Mouse (Mus musculus) cortical plate, adult 2 months (tissue): ENCODE data around the gene Itga9. TPM values are rescaled to one million over a fixed set of nuclear protein-coding genes. Genes with fewer than 3 reads are reported as not detected.

Source experiments
- H3K27ac ChIP-seq: fragments of 200-500 bp; 2 replicates; pipeline ENCODE4 v1.5.1; 2012; ENCODE audit warnings: low read length, control low read depth, inconsistent platforms; ENCODE audit not compliant: insufficient read depth
- H3K4me1 ChIP-seq: fragments of 200-500 bp; 2 replicates; pipeline ENCODE4 v1.6.1; 2011; ENCODE audit warnings: low read length; ENCODE audit not compliant: control insufficient read depth, insufficient read depth
- H3K4me3 ChIP-seq: fragments of 200-500 bp; 2 replicates; pipeline ENCODE4 v1.5.1; 2011; ENCODE audit warnings: mild to moderate bottlenecking, low read length, control low read depth; ENCODE audit not compliant: insufficient read depth
- CTCF ChIP-seq: fragments of 200-500 bp; IDR thresholded peaks from 2 replicates; pipeline ENCODE4 v1.5.1; 2011; ENCODE audit warnings: mild to moderate bottlenecking, control low read depth, low read length; ENCODE audit not compliant: insufficient read depth; ENCODE audit errors: extremely low read depth
- POLR2A ChIP-seq: fragments of 200-500 bp; IDR thresholded peaks from 2 replicates; pipeline ENCODE4 v1.6.1; 2011; ENCODE audit warnings: mild to moderate bottlenecking, low read length, control low read depth; ENCODE audit not compliant: insufficient read depth; ENCODE audit errors: extremely low read depth
- polyA plus RNA-seq: library from polyadenylated mRNA; depleted of rRNA; stranded (reverse); fragments of >200 nt; gene quantifications from 2 replicates; pipeline ENCODE4 v1.2.3, GENCODE M21; 2012

Gene Itga9
- polyA plus RNA-seq, 1 experiment = 2.5 TPM

DNA sequence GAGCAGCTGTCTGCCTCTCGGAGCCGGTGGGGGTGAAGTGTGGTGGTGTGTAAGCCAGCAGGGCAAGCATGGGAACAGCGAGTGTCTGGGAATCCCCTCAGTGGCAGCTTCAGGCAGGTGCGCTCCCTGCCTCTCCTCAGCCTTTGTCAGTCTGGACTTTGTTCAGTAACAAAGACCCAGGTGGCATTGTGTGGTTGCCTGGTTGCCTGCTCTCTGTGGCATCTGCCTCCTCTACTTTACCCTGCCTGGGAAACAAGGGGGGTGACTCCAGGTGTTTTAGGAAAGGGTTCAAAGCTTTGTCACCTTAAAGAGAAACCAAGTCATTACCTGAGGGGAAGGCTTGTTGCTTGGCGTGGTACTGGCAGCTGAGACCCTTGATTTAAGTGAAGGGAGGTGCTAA lies 108.0 kb downstream of the Itga9 start:
- Histone ChIP-seq H3K4me3 (no peak overlapping the region), H3K4me1 (no peaks in the 10 kb centered on the region), H3K27ac (no peak overlapping the region)
- TF ChIP-seq CTCF (no peak), POLR2A (no peak)

DNA sequence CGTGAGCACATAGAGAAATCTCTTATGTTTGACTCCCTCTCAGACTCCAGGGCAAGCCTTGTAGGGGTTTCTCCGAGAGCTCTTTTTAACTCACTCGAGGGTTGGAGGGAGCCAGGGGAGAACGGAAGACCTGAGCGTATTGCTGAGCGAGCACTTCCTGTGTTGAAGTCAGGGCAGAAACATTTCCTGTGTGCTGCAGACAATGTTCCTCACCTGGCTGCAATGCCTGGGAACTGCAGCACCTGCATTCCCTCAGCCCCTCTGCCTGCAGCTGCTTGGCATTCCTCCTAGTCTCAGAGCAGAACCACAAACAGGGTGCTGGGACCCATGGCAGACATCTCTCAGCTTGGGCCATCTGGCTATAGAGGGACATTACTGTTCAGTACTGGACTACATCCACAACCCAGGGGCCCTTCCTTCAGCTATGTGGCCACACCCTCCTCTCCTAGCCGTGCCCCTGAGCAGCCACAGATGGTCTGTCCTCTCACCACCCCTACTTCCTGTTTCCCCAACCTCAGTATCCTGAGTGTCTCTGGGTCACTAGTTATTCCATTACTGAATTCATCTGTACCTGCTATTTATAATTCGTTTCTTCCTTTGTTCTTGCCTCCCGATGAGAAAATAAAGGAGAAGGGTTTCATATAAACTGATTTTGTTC lies 109.6 kb downstream of the Itga9 start:
- no peak overlapping the region for H3K27ac ChIP-seq
- TF ChIP-seq POLR2A (no peak), CTCF (no peak)
- no peaks in the 10 kb centered on the region for H3K4me1 ChIP-seq
- H3K4me3 ChIP-seq = no peak overlapping the region

DNA sequence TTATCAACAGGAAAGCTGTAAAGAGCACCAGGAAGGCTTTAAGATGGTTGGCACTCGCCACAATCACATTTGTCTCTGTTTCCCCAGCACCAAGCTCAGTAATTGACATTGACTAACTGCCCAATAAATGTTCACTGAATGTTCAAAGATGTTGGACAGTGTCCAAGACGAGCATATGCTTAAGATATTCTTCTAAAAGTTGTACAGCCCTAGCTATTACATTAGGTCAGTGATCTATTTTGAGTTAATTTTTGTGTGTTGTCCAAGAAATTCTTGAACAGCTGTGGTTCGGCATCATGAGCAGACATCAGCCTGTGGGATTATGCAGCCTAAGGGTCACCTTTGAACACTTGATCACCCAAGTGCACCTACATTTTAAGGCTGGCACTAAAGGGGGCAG lies 110.9 kb downstream of the Itga9 start:
- TF ChIP-seq CTCF (no peak), POLR2A (no peak)
- no peak overlapping the region for H3K27ac ChIP-seq

DNA sequence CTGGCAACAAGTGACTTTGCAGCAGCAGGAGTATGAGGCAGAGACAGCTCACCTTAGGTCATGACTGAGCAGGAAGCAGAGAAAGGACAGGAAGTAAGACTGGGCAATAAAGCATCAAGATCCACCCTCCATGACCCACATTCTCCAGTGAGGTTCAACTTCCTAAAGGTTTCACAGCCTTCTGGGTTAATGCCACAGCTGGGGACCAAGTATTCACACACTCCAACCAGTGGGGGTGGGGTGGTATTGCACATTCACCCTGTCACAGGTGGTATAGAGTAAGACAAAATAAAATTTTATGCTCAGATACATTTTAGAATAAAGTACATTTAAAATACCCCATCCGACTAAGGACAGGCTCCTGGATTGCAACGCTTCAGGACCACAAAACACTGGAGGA lies 112.0 kb downstream of the Itga9 start:
- no peak overlapping the region for H3K27ac ChIP-seq
- no peak for TF ChIP-seq CTCF
- no peak for TF ChIP-seq POLR2A
- H3K4me1 ChIP-seq = no peaks in the 10 kb centered on the region
- no peak overlapping the region for H3K4me3 ChIP-seq

More for the DNA sequence above, 110.9 kb downstream of the Itga9 start:
- Histone ChIP-seq H3K4me1 (no peaks in the 10 kb centered on the region), H3K4me3 (no peak overlapping the region)

DNA sequence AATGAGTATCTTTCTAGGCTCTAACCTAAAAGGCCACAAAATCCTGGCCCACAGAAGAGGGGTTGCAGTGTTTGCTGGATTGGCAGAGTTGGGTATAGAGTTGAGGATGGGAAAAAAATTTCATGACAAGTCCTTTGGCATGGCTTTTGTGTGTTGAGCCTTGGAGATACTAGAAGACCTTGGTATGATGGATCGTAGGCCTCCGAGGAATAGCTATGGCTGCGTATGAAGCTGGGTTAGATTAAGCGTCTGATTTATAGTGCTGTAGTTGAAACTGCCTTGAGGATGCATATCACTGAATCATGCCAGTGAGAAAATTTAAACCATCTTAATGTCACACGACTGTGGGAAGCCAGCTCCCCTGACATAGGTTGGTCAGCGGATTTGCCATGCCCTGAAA lies 114.6 kb downstream of the Itga9 start:
- TF ChIP-seq POLR2A = no peak
- no peak for TF ChIP-seq CTCF
- no peaks in the 10 kb centered on the region for H3K4me1 ChIP-seq
- H3K27ac ChIP-seq = no peak overlapping the region
- no peak overlapping the region for H3K4me3 ChIP-seq

DNA sequence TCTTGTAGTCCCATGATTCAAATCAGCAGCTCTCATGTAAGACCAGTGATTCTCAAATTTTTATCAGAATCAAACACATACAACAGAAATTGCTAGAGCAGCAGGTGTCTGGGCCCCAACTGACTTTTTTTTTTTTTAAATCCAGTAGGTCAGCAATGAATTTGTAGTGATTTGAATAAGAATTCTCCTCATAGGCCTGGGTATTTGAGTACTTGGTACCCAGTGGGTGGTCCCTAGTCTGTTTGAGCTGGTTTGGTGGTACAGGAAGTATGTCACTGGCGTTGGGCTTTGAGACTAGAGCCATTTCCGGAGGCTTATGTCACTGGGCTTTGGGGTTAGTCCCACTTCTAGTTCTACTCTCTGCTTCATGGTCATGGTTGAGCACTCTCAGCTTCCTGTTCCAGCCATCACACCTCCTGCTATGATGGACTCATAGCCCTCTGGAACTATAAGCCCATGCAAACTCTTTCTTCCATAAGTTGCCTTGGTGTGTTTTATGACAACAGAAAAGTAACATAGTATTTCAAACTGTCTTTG lies 116.4 kb downstream of the Itga9 start:
- no peak overlapping the region for H3K27ac ChIP-seq
- TF ChIP-seq POLR2A = no peak
- TF ChIP-seq CTCF = no peak
- H3K4me3 ChIP-seq = no peak overlapping the region
- H3K4me1 ChIP-seq = no peaks in the 10 kb centered on the region

DNA sequence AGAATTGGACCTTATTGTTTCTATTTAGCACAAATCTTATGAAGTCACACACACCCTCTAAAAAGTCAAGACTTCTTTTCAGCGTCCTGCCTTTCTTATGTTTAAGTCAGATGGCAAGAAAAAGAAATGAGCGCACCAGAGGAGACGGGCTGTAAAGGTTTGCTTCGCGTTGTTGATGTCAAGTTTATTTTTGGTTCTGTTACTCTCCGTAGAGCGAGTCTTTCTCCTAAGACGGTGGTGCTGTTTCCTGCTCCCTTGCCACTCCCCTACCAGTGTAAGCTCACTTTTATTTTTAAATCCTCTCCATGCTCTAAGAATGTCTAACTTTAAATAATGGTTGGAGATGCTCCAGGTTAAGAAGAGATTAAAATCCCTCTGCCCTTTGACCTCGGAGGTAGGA lies 118.6 kb downstream of the Itga9 start:
- TF ChIP-seq POLR2A (no peak), CTCF (no peak)
- no peak overlapping the region for H3K4me3 ChIP-seq
- H3K27ac ChIP-seq = no peak overlapping the region
- H3K4me1 ChIP-seq = no peaks in the 10 kb centered on the region

DNA sequence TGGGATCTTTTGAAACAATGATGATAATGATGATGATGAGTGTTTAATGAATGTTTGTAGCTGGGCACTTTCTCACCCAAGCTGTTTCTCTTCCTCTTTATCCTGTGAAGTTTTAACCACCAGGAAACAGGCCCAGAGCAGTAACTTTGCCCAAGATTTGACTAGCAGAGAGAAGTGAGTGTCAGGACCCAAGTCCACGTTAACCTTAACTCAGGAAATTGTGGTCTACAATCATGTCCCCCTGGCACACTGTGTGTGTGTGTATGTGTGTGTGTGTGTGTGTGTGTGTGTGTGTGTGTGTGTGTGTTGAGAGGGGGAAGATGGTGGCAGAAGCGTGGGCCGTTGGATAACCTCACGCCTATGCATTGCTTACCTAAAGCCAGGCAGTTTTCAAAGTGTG lies 120.1 kb downstream of the Itga9 start:
- H3K4me3 ChIP-seq = no peak overlapping the region
- TF ChIP-seq CTCF = no peak
- TF ChIP-seq POLR2A = no peak
- no peak overlapping the region for H3K27ac ChIP-seq
- no peaks in the 10 kb centered on the region for H3K4me1 ChIP-seq

DNA sequence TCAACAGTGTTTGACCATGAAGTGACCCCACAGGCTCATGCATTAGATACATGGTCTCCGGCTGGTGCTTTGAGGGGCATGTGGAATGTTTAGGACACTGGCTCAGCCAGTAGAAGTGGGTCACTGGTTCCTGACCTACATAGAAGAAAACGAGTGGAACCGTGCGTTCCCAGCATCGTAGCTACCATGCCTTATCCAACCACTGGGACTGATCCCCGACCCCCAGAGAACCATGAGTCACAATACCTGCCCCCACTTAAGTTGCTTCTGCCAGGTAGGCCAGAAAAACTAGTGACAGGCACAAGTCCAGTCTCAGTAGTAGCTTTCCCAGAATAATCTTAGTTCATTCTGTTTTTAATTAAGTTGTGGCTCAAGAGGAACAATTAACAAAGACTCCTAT lies 121.8 kb downstream of the Itga9 start:
- TF ChIP-seq POLR2A (no peak), CTCF (no peak)
- H3K27ac ChIP-seq = no peak overlapping the region
- no peak overlapping the region for H3K4me3 ChIP-seq
- no peaks in the 10 kb centered on the region for H3K4me1 ChIP-seq

DNA sequence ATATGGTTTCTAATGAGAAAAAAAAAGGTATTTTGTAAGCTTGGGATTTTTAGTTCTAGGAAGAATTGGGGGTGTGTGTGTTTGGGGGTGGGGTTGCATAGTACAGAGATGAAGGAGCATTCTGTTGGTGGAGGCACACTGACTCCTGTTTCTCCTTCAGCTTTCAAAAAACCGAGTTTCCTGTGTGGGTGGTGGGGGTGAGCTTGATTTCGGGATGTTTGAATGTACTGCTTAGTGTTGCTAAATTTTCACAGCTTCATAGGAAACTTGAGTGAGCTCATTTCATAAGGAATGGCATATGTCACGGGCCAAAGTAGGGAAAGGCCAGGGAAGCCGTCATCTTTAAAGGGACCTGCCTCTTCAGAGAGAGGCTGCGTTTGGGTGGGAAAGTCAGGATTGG lies 122.5 kb downstream of the Itga9 start:
- TF ChIP-seq CTCF (no peak), POLR2A (no peak)
- H3K4me3 ChIP-seq = no peak overlapping the region
- H3K4me1 ChIP-seq = no peaks in the 10 kb centered on the region
- no peak overlapping the region for H3K27ac ChIP-seq
